Mouse (Mus musculus): ENCODE results near the gene Ddr2. TPM values are rescaled to one million over a fixed set of nuclear protein-coding genes. Genes with fewer than 3 reads are reported as not detected.

Gene Ddr2
- 87.3 and 91.8 TPM in 2 replicates for polyA plus RNA-seq (2015; fragmentation: Nextera tagmentation; extraction: Ambion mirVana)

GRCm38 (mm10) chr1:170110516-170111332 is at the start of gene Ddr2:
Gene Ddr2, minus strand, starts transcription at chr1:170110762.
- WGBS = 19% methylated on average over 17 of the region's 17 CpGs
- Histone ChIP-seq H3K36me3 (no peaks in the 10 kb centered on the region), H3K9me3 (no peaks in the 10 kb centered on the region), H3K27ac (peak within 1 kb of the TSS; percentile 98), H3K27me3 (no peaks in the 10 kb centered on the region), H3K9ac (peak within 1 kb of the TSS; percentile 52), H3K4me3 (peak within 1 kb of the TSS; percentile 50), H3K4me2 (peak within 1 kb of the TSS; percentile 57), H3K4me1 (peaks cover 28% of the 10 kb centered on the region)
- ATAC-seq (ENCODE audit: insufficient number of reproducible peaks, low FRiP score, low TSS enrichment, low read depth) = peak; percentile 85

- Histone ChIP-seq H3K27me3 (no peaks in the 10 kb centered on the region), H3K4me1 (no peaks in the 10 kb centered on the region), H3K9ac (no peak overlapping the region), H3K36me3 (peaks cover 35% of the 10 kb centered on the region), H3K27ac (no peak overlapping the region), H3K4me2 (no peak overlapping the region), H3K4me3 (no peak overlapping the region), H3K9me3 (no peaks in the 10 kb centered on the region)
- 65% methylated on average over 2 of the region's 2 CpGs for WGBS
- ATAC-seq (ENCODE audit: insufficient number of reproducible peaks, low FRiP score, low TSS enrichment, low read depth) = no peak
These were observed 49.1 kb upstream of the Ddr2 start for GRCm38 (mm10) chr1:170159707-170160106.

GRCm38 (mm10) chr1:170155761-170156160 is 45.2 kb upstream of the Ddr2 start:
- H3K36me3 ChIP-seq = peaks cover 38% of the 10 kb centered on the region
- no peak overlapping the region for H3K4me2 ChIP-seq
- H3K27me3 ChIP-seq = no peaks in the 10 kb centered on the region
- no peak overlapping the region for H3K4me3 ChIP-seq
- H3K9me3 ChIP-seq = no peaks in the 10 kb centered on the region
- no peaks in the 10 kb centered on the region for H3K4me1 ChIP-seq
- no peak for ATAC-seq (ENCODE audit: insufficient number of reproducible peaks, low FRiP score, low TSS enrichment, low read depth)
- no peak overlapping the region for H3K9ac ChIP-seq
- no peak overlapping the region for H3K27ac ChIP-seq
- 74% methylated on average over 5 of the region's 5 CpGs for WGBS

- Histone ChIP-seq H3K27ac (no peak overlapping the region), H3K4me2 (no peak overlapping the region), H3K9ac (no peak overlapping the region), H3K9me3 (no peaks in the 10 kb centered on the region), H3K4me3 (no peak overlapping the region), H3K36me3 (peaks cover 36% of the 10 kb centered on the region), H3K27me3 (no peaks in the 10 kb centered on the region), H3K4me1 (no peaks in the 10 kb centered on the region)
- WGBS = 71% methylated on average over 2 of the region's 2 CpGs
- ATAC-seq (ENCODE audit: insufficient number of reproducible peaks, low FRiP score, low TSS enrichment, low read depth) = no peak
These were observed 44.7 kb upstream of the Ddr2 start for GRCm38 (mm10) chr1:170155298-170155697.

GRCm38 (mm10) chr1:170153986-170154385 is 43.4 kb upstream of the Ddr2 start:
- peaks cover 40% of the 10 kb centered on the region for H3K36me3 ChIP-seq
- WGBS = 79% methylated on average over 8 of the region's 8 CpGs

GRCm38 (mm10) chr1:170152552-170152951 is 42.0 kb upstream of the Ddr2 start:
- Histone ChIP-seq H3K27me3 (no peaks in the 10 kb centered on the region), H3K9me3 (no peaks in the 10 kb centered on the region), H3K4me1 (0 out of 2 replicates have a peak, but pooled peaks cover 3% of the 10 kb centered on the region), H3K4me2 (no peak overlapping the region), H3K36me3 (peaks cover 40% of the 10 kb centered on the region), H3K27ac (no peak overlapping the region), H3K4me3 (no peak overlapping the region), H3K9ac (no peak overlapping the region)
- 86% methylated on average over 2 of the region's 2 CpGs for WGBS
- ATAC-seq (ENCODE audit: insufficient number of reproducible peaks, low FRiP score, low TSS enrichment, low read depth) = no peak

More at GRCm38 (mm10) chr1:170153986-170154385, 43.4 kb upstream of the Ddr2 start:
- H3K4me2 ChIP-seq = no peak overlapping the region
- H3K9me3 ChIP-seq = no peaks in the 10 kb centered on the region
- no peak for ATAC-seq (ENCODE audit: insufficient number of reproducible peaks, low FRiP score, low TSS enrichment, low read depth)
- H3K4me3 ChIP-seq = no peak overlapping the region
- H3K4me1 ChIP-seq = no peaks in the 10 kb centered on the region
- no peak overlapping the region for H3K9ac ChIP-seq
- H3K27me3 ChIP-seq = no peaks in the 10 kb centered on the region
- no peak overlapping the region for H3K27ac ChIP-seq

GRCm38 (mm10) chr1:170150870-170151269 is 40.3 kb upstream of the Ddr2 start:
- WGBS = 76% methylated on average over 6 of the region's 6 CpGs
- ATAC-seq (ENCODE audit: insufficient number of reproducible peaks, low FRiP score, low TSS enrichment, low read depth) = no peak
- peaks cover 38% of the 10 kb centered on the region for H3K36me3 ChIP-seq

GRCm38 (mm10) chr1:170149756-170150155 is 39.2 kb upstream of the Ddr2 start:
- no peak for ATAC-seq (ENCODE audit: insufficient number of reproducible peaks, low FRiP score, low TSS enrichment, low read depth)
- H3K4me3 ChIP-seq = no peak overlapping the region
- H3K9ac ChIP-seq = no peak overlapping the region
- H3K4me1 ChIP-seq = 0 out of 2 replicates have a peak, but pooled peaks cover 5% of the 10 kb centered on the region
- whole genome bisulfite sequencing = 85% methylated on average over 4 of the region's 4 CpGs
- H3K4me2 ChIP-seq = no peak overlapping the region
- H3K27me3 ChIP-seq = no peaks in the 10 kb centered on the region
- no peak overlapping the region for H3K27ac ChIP-seq
- no peaks in the 10 kb centered on the region for H3K9me3 ChIP-seq
- peaks cover 41% of the 10 kb centered on the region for H3K36me3 ChIP-seq

More at GRCm38 (mm10) chr1:170150870-170151269, 40.3 kb upstream of the Ddr2 start:
- H3K9me3 ChIP-seq = no peaks in the 10 kb centered on the region
- no peak overlapping the region for H3K27ac ChIP-seq
- H3K4me2 ChIP-seq = no peak overlapping the region
- no peak overlapping the region for H3K9ac ChIP-seq
- H3K4me3 ChIP-seq = no peak overlapping the region
- H3K27me3 ChIP-seq = no peaks in the 10 kb centered on the region
- H3K4me1 ChIP-seq = 0 out of 2 replicates have a peak, but pooled peaks cover 5% of the 10 kb centered on the region

GRCm38 (mm10) chr1:170148536-170148935 is 38.0 kb upstream of the Ddr2 start:
- H3K36me3 ChIP-seq = peaks cover 47% of the 10 kb centered on the region
- 0 out of 2 replicates have a peak, but pooled peaks cover 5% of the 10 kb centered on the region for H3K4me1 ChIP-seq
- no peaks in the 10 kb centered on the region for H3K27me3 ChIP-seq
- no peak overlapping the region for H3K4me3 ChIP-seq
- H3K4me2 ChIP-seq = no peak overlapping the region
- no peak overlapping the region for H3K27ac ChIP-seq
- no peak for ATAC-seq (ENCODE audit: insufficient number of reproducible peaks, low FRiP score, low TSS enrichment, low read depth)
- 90% methylated on average over 6 of the region's 6 CpGs for WGBS
- no peak overlapping the region for H3K9ac ChIP-seq
- H3K9me3 ChIP-seq = no peaks in the 10 kb centered on the region

- Histone ChIP-seq H3K4me1 (0 out of 2 replicates have a peak, but pooled peaks cover 5% of the 10 kb centered on the region), H3K27ac (peak overlapping the region; percentile 39), H3K9me3 (no peaks in the 10 kb centered on the region), H3K9ac (no peak overlapping the region), H3K27me3 (no peaks in the 10 kb centered on the region), H3K4me2 (no peak overlapping the region), H3K4me3 (no peak overlapping the region), H3K36me3 (peaks cover 52% of the 10 kb centered on the region)
- no peak for ATAC-seq (ENCODE audit: insufficient number of reproducible peaks, low FRiP score, low TSS enrichment, low read depth)
- 68% methylated on average over 9 of the region's 9 CpGs for WGBS
These were observed 37.3 kb upstream of the Ddr2 start for GRCm38 (mm10) chr1:170147651-170148448.

- no peak for ATAC-seq (ENCODE audit: insufficient number of reproducible peaks, low FRiP score, low TSS enrichment, low read depth)
- H3K36me3 ChIP-seq = peaks cover 60% of the 10 kb centered on the region
- H3K27ac ChIP-seq = no peak overlapping the region
- H3K9me3 ChIP-seq = no peaks in the 10 kb centered on the region
- no peak overlapping the region for H3K4me2 ChIP-seq
- WGBS = 90% methylated on average over 4 of the region's 4 CpGs
- H3K4me1 ChIP-seq = 0 out of 2 replicates have a peak, but pooled peaks cover 5% of the 10 kb centered on the region
- no peak overlapping the region for H3K4me3 ChIP-seq
- H3K9ac ChIP-seq = no peak overlapping the region
- no peaks in the 10 kb centered on the region for H3K27me3 ChIP-seq
These were observed 35.0 kb upstream of the Ddr2 start for GRCm38 (mm10) chr1:170145606-170146005.

All from limb, embryonic 15.5 days (tissue).